Mouse (Mus musculus): ENCODE data around the gene Prkar1b. TPM values are rescaled to one million over a fixed set of nuclear protein-coding genes. Genes with fewer than 3 reads are reported as not detected.

Prkar1b gene
- polyA plus RNA-seq, 1 experiment from 2014 or later: 196 TPM

DNA sequence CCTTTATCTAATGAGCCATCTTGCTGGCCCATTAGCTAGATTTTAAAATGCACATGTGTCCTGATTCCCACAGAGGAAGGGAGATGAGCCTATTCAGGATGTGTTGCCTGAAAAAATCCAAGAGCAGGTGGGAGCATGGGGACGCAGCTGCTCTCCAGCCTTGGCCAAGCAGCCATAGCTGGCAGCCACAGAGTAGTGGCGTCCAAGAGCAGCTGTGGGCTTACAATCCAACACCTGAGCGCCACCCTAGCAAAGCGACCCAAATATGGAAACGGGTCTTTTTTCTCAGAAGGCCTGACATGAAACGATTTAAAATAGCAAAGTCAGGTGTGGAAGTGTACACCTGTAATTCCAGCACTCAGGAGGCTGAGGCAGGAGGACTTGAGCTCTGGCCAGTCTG lies 145.2 kb downstream of the Prkar1b start:
- Histone ChIP-seq H3K9ac (no peak overlapping the region), H3K27me3 (peaks cover 22% of the 10 kb centered on the region), H3K4me2 (no peak overlapping the region), H3K4me3 (no peak overlapping the region), H3K9me3 (0 out of 2 replicates have a peak, but pooled peaks cover 4% of the 10 kb centered on the region), H3K27ac (replicated peaks) (no peak overlapping the region), H3K36me3 (no peaks in the 10 kb centered on the region), H3K4me1 (replicated peaks) (no peaks in the 10 kb centered on the region)
- ATAC-seq (ENCODE audit: low read depth): no peak
- 81% methylated on average over 6 of the region's 6 CpGs for WGBS

DNA sequence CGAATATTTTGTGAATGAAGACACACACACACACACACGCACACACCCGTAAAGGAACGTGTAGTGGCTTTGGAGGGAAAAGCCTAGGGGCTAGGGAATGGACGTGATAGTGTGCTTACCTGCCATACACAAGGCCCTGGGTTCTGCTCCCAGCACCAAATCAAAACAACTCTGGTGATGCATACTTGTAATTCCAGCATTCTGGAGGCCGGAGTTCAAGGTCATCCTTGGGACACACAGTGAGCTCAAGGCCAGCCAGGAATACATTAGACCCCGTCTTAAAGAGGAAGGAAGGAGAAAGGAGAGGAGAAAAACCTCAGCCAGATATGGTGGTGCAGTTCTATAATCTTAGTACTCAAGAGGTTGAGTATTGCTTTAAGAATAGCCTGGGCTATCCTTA lies 150.1 kb downstream of the Prkar1b start:
- H3K4me1 ChIP-seq (replicated peaks): peaks cover 38% of the 10 kb centered on the region
- no peaks in the 10 kb centered on the region for H3K36me3 ChIP-seq
- H3K4me3 ChIP-seq: no peak overlapping the region
- peaks cover 48% of the 10 kb centered on the region for H3K27me3 ChIP-seq
- H3K4me2 ChIP-seq: no peak overlapping the region
- 75% methylated on average over 7 of the region's 7 CpGs for WGBS
- no peak for ATAC-seq (ENCODE audit: low read depth)
- H3K9me3 ChIP-seq: 0 out of 2 replicates have a peak, but pooled peaks cover 4% of the 10 kb centered on the region
- no peak overlapping the region for H3K27ac ChIP-seq (replicated peaks)
- no peak overlapping the region for H3K9ac ChIP-seq

DNA sequence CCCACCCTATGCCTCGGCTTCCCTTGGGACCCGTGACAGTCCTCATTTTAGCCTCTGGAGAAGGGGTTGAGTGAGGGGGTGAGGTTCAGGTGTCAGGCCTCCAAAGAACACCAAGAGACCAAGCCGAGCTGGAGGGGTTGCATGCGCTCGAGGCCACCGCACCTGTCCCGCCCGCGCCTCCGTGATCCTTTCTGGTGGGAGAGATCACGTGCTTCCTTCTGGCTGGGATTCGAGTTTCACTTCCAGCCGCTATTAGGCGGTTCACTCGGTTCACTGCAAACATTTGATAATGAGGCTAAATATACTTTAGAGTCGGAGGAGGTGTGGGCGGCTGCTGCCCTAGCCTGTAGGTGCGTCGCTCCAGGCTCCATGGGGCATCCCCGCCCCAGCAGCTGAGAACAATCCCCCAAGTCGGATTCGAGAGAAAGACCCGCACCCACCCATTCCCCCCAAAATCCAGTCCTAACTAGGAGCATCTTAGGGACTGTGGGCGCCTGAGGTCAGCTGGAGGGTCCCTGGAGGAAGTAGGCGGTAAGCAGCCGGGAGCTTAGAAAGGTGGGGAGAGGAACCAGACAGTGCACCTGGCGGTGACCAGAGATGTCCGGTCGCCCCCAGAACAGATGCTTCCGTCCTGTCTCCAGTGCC lies 151.7 kb downstream of the Prkar1b start:
- peaks cover 54% of the 10 kb centered on the region for H3K4me1 ChIP-seq (replicated peaks)
- ATAC-seq (ENCODE audit: low read depth): no peak
- peaks cover 60% of the 10 kb centered on the region for H3K27me3 ChIP-seq

DNA sequence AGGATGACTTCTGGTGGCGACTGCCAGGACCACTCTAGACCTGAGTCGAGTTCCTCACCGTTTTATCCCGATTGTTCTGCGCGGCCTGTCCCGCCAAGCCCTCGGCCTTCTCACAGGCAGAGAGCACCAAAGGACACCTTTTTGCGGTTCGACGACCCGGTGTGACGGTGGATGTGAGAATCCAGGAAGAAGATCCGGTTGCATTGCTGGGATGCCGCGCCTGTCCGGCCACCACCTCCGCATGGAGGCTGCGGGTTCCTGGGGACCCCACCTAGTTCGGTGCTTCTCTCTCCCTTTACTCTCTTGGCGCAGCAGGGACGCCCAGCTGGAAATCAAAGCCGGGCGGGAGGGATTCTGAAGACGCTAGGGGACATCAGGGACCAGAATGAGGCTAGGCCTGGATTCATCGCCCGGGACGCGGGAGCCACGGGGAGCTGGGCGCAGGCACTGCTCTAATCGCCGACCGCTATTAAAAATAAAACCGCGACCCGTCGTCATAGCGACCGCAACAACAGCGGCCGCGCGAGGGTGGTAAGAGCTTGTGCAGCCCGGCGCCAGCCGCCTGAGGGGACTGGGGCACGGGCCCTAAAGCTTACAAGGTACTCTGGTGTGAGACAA lies 152.5 kb downstream of the Prkar1b start, which contains the start of gene Pdgfa:
Gene Pdgfa, minus strand, starts transcription at position 200 of the 618 bp plus-strand sequence.
- Histone ChIP-seq H3K27ac (replicated peaks) (no peak within 1 kb of the TSS), H3K9ac (peak within 1 kb of the TSS; percentile 90), H3K4me2 (peak within 1 kb of the TSS; percentile 96), H3K9me3 (0 out of 2 replicates have a peak, but pooled peaks cover 3% of the 10 kb centered on the region), H3K27me3 (peaks cover 68% of the 10 kb centered on the region), H3K36me3 (no peaks in the 10 kb centered on the region), H3K4me3 (peak within 1 kb of the TSS; percentile 77), H3K4me1 (replicated peaks) (peaks cover 62% of the 10 kb centered on the region)
- WGBS: under 1% methylated on average over 48 of the region's 48 CpGs
- no peak for ATAC-seq (ENCODE audit: low read depth)

More for the DNA sequence above, 151.7 kb downstream of the Prkar1b start:
- peak overlapping the region; percentile 96 for H3K4me2 ChIP-seq
- H3K36me3 ChIP-seq: no peaks in the 10 kb centered on the region
- H3K9ac ChIP-seq: peak overlapping the region; percentile 53
- H3K4me3 ChIP-seq: peak overlapping the region; percentile 28
- 0 out of 2 replicates have a peak, but pooled peaks cover 4% of the 10 kb centered on the region for H3K9me3 ChIP-seq
- no peak overlapping the region for H3K27ac ChIP-seq (replicated peaks)
- under 1% methylated on average over 30 of the region's 30 CpGs for WGBS

DNA sequence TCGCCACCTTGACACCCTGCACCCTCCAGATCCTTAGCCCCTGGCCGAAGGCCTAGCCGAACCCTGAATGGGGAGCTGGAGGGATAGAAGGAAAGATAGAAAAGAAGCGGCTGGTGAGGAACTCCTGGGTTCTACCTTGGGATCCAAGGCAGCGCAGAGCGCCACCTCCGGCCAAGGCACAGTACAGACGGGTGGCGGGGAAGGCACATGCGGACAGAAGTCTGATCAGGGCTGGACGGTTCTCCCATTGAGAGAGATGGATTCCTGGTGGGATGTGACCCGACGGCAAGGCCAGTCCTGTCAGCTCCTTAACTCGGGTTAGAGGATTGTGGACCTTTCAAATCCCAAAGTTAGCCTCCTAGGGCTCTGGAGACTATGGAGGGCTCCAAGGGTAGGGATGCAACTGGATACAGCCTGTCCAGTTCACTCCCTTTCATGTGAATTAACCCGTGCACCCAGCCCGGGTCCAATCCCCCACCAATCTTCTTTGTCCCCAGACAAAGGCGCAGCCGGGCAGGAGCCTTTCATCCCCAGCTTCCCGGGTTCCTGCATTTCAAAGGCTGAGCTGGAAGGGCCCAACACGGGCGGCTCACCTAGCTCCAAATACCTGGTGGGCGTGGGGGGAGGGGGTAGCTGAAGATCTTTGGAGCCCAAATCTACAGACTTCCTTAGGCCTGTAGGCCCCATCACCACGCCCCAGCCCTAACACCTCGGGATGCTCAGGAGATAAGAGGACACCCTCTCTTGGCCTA lies 153.3 kb downstream of the Prkar1b start:
- Histone ChIP-seq H3K27ac (replicated peaks) (peak overlapping the region; percentile 93; the same call in 1 of the 2 replicates), H3K9me3 (no peaks in the 10 kb centered on the region), H3K4me1 (replicated peaks) (peaks cover 68% of the 10 kb centered on the region), H3K9ac (peak overlapping the region; percentile 90), H3K4me3 (peak overlapping the region; percentile 77), H3K36me3 (no peaks in the 10 kb centered on the region), H3K4me2 (peak overlapping the region; percentile 96), H3K27me3 (peaks cover 76% of the 10 kb centered on the region)
- ATAC-seq (ENCODE audit: low read depth): no peak
- 2% methylated on average over 24 of the region's 24 CpGs for WGBS

DNA sequence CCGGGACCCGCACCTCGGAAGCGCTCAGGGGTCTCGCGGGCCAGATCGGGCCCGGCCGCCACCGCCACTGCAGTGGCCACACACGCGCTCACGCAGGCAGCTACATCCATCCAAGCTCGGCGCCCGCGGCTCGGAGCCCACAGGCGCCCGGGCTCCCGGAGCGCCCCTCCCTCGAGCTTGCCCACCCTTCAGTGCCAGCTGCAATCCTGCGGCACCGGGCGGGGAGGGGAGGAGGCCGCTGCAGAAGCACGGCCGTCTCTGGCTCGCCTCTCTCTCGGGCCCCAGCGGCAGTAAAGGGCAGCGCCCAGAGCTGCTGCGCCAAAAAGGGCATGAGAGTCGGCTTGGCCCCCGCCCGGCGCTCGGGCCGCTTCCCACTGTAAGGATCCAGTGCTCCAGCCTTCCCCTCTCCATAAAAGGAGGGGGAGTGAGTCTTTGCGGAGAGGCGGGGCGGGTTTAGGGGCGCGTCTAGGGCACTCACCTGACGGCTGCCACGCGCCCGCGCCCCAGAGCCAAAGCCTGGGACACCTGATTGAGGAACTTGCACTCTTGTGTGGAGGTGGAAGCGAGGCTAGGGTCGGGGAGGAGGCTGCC lies 154.0 kb downstream of the Prkar1b start:
- no peaks in the 10 kb centered on the region for H3K9me3 ChIP-seq
- peaks cover 75% of the 10 kb centered on the region for H3K4me1 ChIP-seq (replicated peaks)
- peak overlapping the region; percentile 96 for H3K4me2 ChIP-seq
- WGBS: under 1% methylated on average over 50 of the region's 52 CpGs
- no peaks in the 10 kb centered on the region for H3K36me3 ChIP-seq
- peak overlapping the region; percentile 77 for H3K4me3 ChIP-seq
- peak; percentile 58 for ATAC-seq (ENCODE audit: low read depth)
- H3K9ac ChIP-seq: peak overlapping the region; percentile 90
- peak overlapping the region; percentile 93 for H3K27ac ChIP-seq (replicated peaks)
- peaks cover 79% of the 10 kb centered on the region for H3K27me3 ChIP-seq

DNA sequence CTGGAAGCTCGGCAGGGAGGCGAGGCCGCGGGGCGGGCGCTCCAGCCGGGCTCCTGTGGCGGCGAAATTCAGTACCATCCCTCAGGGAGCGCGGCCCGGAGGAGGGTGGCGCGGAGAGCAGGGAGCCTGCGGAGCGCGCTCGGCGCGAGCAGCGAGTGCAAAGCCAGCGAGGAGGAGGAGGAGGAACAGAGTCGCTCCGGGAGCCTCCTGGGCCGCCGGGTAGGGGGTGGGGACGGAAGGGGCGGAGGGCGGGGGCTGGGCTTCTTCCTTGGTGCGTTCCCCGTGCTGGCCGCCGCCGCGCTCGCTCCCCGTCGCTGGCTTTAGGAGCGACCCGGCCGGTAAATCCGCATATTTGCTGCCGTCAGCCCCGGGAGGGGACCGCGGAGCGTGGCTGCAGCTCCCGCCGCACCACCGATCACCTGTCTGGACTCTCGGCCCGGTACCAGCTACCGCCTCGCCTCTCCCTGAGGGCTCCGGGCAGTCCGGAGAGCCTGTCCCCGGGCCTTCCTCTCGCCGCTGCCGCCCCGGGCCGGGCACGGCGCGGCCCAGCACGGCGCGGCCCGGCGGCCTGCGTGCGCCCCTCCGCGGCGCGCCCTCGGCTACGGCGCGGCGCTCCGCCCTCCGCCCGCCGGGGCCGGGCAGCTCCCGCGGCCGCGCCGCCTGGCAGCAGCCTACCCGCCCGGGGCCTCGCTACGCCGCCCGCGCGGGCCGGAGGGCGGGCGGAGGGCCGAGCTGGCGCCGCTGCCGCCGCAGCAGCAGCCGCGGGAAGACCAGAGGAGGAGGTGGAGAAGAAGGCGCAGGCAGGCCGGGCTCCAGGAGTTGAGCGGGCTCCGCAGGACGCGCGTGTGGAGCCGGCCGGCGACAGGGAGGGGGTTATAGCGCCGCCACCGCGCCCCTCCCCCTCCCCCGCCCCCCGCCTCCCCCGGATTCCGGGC lies 154.7 kb downstream of the Prkar1b start:
- ATAC-seq (ENCODE audit: low read depth): peak; percentile 47
- no peaks in the 10 kb centered on the region for H3K36me3 ChIP-seq
- peak overlapping the region; percentile 90 for H3K9ac ChIP-seq
- H3K27me3 ChIP-seq: peaks cover 74% of the 10 kb centered on the region
- H3K27ac ChIP-seq (replicated peaks): peak overlapping the region; percentile 93
- peak overlapping the region; percentile 96 for H3K4me2 ChIP-seq
- H3K4me3 ChIP-seq: peak overlapping the region; percentile 77
- WGBS: under 1% methylated on average over 98 of the region's 127 CpGs
- no peaks in the 10 kb centered on the region for H3K9me3 ChIP-seq
- peaks cover 79% of the 10 kb centered on the region for H3K4me1 ChIP-seq (replicated peaks)

DNA sequence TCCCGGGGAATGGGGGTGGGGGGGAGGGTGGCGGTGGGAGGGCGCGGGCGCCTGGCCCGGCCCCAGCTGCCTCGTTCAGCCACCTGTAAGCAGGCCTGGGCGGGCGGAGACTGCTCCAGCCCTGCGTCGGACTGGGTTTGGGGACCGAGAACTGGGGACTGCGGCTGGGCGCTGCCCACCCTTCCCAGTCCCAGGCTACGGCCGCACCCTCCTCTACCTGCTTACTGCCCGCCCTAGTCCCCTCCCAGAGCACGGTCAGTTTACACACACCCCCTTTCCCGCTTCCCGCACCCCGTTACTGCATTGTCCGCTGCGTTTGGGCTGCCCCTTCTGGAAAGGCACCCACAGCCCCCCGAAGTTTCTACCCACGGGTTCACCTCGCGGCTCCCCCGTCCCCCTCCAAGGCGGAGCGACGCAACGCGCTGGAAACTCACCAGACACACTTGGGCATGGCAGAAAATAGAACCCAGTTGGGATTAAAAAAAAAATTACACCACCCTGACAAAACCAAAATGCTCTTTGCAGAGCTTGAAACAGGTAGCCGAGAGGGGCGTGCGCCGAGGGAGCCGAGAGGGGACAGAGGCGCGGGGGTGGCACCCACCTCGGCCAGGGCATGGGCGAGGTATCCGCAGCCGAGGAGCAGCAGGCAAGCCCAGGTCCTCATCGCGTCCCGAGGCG lies 155.6 kb downstream of the Prkar1b start:
- H3K27ac ChIP-seq (replicated peaks): peak overlapping the region; percentile 93
- no peaks in the 10 kb centered on the region for H3K9me3 ChIP-seq
- H3K27me3 ChIP-seq: peaks cover 66% of the 10 kb centered on the region
- peaks cover 77% of the 10 kb centered on the region for H3K4me1 ChIP-seq (replicated peaks)
- no peaks in the 10 kb centered on the region for H3K36me3 ChIP-seq
- peak overlapping the region; percentile 96 for H3K4me2 ChIP-seq
- WGBS: under 1% methylated on average over 44 of the region's 48 CpGs
- H3K4me3 ChIP-seq: peak overlapping the region; percentile 77
- ATAC-seq (ENCODE audit: low read depth): no peak; the same call in 1 of the 2 replicates
- H3K9ac ChIP-seq: peak overlapping the region; percentile 90

DNA sequence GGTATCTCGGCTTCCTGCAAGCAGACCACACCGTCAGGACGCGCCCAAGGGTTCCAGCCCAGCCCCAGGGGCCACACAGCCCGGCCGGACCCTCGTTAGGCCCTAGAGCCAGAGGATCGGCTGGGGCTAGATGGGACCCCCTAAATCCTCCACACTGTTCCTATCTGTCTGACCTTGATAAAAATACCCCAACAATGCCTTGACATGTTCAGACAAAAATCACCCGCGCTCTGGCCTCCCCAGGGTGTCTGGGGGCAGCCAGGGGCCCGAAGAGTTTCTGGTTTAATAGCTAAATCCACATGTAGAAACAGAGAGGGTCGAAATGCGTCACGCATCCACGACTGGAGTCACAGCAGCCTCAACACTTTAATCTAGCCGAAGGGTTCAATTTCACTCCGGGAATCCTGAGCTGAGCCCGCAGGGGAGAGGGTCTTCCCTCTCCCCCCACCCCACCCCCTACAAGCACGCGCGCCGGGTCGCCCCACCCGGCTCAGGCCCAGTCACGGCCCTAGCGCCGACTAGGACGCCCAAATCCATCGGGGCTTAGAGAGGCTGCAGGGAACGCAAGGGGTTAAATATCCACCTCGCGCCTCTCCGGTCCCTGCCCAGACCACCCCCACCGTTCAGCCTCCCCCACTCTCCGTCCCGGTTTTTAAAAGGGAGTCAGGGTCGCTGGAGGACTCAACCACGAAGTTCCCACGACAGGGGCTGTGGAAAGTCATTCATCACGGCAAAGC lies 156.3 kb downstream of the Prkar1b start:
- peaks cover 77% of the 10 kb centered on the region for H3K4me1 ChIP-seq (replicated peaks)
- peak overlapping the region; percentile 93; the same call in 1 of the 2 replicates for H3K27ac ChIP-seq (replicated peaks)
- H3K4me2 ChIP-seq: peak overlapping the region; percentile 96
- H3K9ac ChIP-seq: peak overlapping the region; percentile 90
- peak overlapping the region; percentile 77 for H3K4me3 ChIP-seq
- no peaks in the 10 kb centered on the region for H3K9me3 ChIP-seq
- no peaks in the 10 kb centered on the region for H3K36me3 ChIP-seq
- H3K27me3 ChIP-seq: peaks cover 59% of the 10 kb centered on the region
- no peak for ATAC-seq (ENCODE audit: low read depth)
- under 1% methylated on average over 40 of the region's 40 CpGs for WGBS

Data from neural tube, embryonic 13.5 days (tissue).